Mouse (Mus musculus) small intestine, adult 2 months (tissue): ENCODE results near the gene Acoxl. TPM values are rescaled to one million over a fixed set of nuclear protein-coding genes. Genes with fewer than 3 reads are reported as not detected.

ENCODE experiments used
- H3K27ac ChIP-seq: fragments of 200-500 bp; 2 replicates; pipeline ENCODE4 v1.5.1; 2012; ENCODE audit warnings: low read depth, low read length, control low read depth, inconsistent platforms; ENCODE audit not compliant: insufficient read depth
- H3K27me3 ChIP-seq: fragments of 200-500 bp; 2 replicates; pipeline ENCODE4 v1.6.1; 2012; ENCODE audit warnings: mild to moderate bottlenecking, moderate library complexity, low read length, inconsistent platforms; ENCODE audit not compliant: control insufficient read depth, insufficient read depth
- H3K36me3 ChIP-seq: fragments of 200-500 bp; 2 replicates; pipeline ENCODE4 v1.6.1; 2012; ENCODE audit warnings: mild to moderate bottlenecking, low read length, control low read depth, inconsistent platforms; ENCODE audit not compliant: control insufficient read depth, insufficient read depth
- H3K4me1 ChIP-seq: fragments of 200-500 bp; 2 replicates; pipeline ENCODE4 v1.6.1; 2012; ENCODE audit warnings: low read length, inconsistent platforms, mixed read lengths; ENCODE audit not compliant: control insufficient read depth, insufficient read depth, insufficient read length
- H3K4me3 ChIP-seq: fragments of 200-500 bp; 2 replicates; pipeline ENCODE4 v1.5.1; 2012; ENCODE audit warnings: low read depth, mild to moderate bottlenecking, control low read depth, inconsistent platforms, low read length, moderate library complexity
- CTCF ChIP-seq: fragments of 200-500 bp; IDR thresholded peaks from 2 replicates; pipeline ENCODE4 v1.5.1; 2012; ENCODE audit warnings: low read depth, mild to moderate bottlenecking, control low read depth, inconsistent platforms, low read length, moderate library complexity, mixed read lengths; ENCODE audit not compliant: insufficient replicate concordance, insufficient read length; ENCODE audit errors: extremely low read depth
- POLR2A ChIP-seq: fragments of 200-500 bp; IDR thresholded peaks from 2 replicates; pipeline ENCODE4 v1.6.1; 2012; ENCODE audit warnings: low read depth, mild to moderate bottlenecking, control low read depth, inconsistent platforms, low read length, moderate library complexity
- WGBS: fragments of 180-500 bp; shearing (Covaris S2); methylation state at CpG from one replicate; pipeline ENCODE4 v1.1.7; 2018; 5-methylcytosine and 5-hydroxymethylcytosine counted together
- polyA plus RNA-seq: library from polyadenylated mRNA; depleted of rRNA; stranded (reverse); fragments of >200 nt; gene quantifications from 2 replicates; pipeline ENCODE4 v1.2.3, GENCODE M21; 2012

Acoxl gene
- polyA plus RNA-seq, 1 experiment, result 0.23 TPM

GRCm38 (mm10) chr2:128034066-128034665 is 195.5 kb downstream of the Acoxl start:
- 89% methylated on average over 9 of the region's 9 CpGs for WGBS
- H3K27me3 ChIP-seq, result no peaks in the 10 kb centered on the region
- no peak for TF ChIP-seq POLR2A
- TF ChIP-seq CTCF, result no peak
- H3K4me1 ChIP-seq, result no peaks in the 10 kb centered on the region
- no peaks in the 10 kb centered on the region for H3K36me3 ChIP-seq
- no peak overlapping the region for H3K4me3 ChIP-seq
- no peak overlapping the region for H3K27ac ChIP-seq

- WGBS, result 83% methylated on average over 5 of the region's 5 CpGs
- Histone ChIP-seq H3K27ac (no peak overlapping the region), H3K4me1 (no peaks in the 10 kb centered on the region; the same call in 1 of the 2 replicates), H3K36me3 (no peaks in the 10 kb centered on the region), H3K4me3 (no peak overlapping the region), H3K27me3 (no peaks in the 10 kb centered on the region)
- no peak for TF ChIP-seq POLR2A
- TF ChIP-seq CTCF, result no peak
Observed at GRCm38 (mm10) chr2:128038259-128038890, 199.7 kb downstream of the Acoxl start.

DNA sequence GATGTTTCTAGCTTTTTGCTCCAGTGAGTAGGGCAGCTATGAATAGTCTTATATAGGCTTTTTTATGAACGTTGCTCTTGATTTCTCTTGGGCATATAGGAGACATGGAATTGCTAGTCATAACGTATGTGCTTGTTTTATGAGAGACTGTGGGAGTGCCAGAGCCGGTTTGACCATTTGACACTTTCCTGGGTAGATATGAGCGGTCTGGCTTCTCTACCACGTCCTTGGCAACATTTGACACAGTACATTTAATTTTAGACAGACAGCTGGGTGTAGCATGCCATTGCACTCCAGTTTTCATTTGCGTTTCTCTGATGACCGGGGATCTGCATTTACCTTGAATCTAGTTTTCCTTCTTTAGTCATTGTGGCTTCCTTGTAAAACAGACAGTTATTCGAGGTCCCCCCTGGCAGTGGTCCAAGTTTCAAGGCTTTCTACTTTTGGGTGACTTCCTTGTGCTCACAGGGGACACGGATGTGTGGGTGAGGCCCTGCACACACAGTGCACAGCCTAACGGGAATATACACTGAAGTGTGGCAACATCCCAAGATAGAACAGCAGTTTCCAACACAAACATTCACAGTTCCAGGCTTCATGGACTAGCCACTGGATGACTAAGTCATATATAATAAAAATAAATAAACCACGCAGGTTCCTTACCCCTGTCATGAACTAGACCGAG is 202.5 kb downstream of the Acoxl start:
- H3K27me3 ChIP-seq, result no peaks in the 10 kb centered on the region
- H3K36me3 ChIP-seq, result no peaks in the 10 kb centered on the region
- H3K4me3 ChIP-seq, result no peak overlapping the region
- no peak overlapping the region for H3K27ac ChIP-seq
- no peaks in the 10 kb centered on the region; the same call in 1 of the 2 replicates for H3K4me1 ChIP-seq
- WGBS, result 24% methylated on average over 12 of the region's 12 CpGs
- TF ChIP-seq CTCF (no peak), POLR2A (no peak)

DNA sequence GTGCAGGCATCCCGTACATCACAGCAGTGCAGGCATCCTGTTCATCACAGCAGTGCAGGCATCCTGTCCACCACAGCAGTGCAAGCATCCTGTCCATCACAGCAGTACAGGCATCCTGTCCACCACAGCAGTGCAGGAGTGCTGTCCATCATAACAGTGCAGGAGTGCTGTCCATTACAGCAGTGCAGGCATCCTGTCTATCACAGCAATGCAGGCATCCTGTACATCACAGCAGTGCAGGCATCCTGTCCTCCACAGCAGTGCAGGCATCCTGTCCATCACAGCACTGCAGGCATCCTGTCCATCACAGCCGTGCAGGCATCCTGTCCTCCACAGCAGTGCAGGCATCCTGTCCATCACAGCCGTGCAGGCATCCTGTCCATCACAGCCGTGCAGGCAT is 207.8 kb downstream of the Acoxl start:
- Histone ChIP-seq H3K27me3 (no peaks in the 10 kb centered on the region), H3K27ac (no peak overlapping the region), H3K4me3 (no peak overlapping the region), H3K4me1 (no peaks in the 10 kb centered on the region), H3K36me3 (no peaks in the 10 kb centered on the region)
- 57% methylated on average over 4 of the region's 4 CpGs for WGBS
- TF ChIP-seq POLR2A (no peak), CTCF (no peak)

DNA sequence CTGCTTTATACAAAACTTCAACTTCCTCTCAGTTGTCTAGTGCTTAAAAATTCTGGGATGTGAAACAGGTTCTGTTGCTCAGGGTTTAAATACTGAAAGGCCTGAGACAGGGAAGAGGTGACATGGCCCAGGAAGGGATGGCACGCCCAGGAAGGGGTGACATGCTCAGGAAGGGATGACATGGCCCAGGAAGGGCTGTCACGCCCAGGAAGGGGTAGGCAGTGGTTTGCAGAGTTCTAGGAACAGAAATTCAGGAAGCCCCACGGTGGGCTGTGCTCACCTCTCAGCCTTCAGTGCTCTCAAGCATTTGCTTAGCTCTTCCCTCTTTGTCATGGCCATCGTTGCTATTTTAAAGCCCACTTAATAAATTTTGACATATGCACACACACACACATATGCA is 216.2 kb downstream of the Acoxl start:
- Histone ChIP-seq H3K27ac (no peak overlapping the region), H3K4me1 (no peaks in the 10 kb centered on the region), H3K27me3 (no peaks in the 10 kb centered on the region), H3K36me3 (no peaks in the 10 kb centered on the region), H3K4me3 (no peak overlapping the region)
- no peak for TF ChIP-seq POLR2A
- no peak for TF ChIP-seq CTCF
- WGBS, result 70% methylated on average over 4 of the region's 4 CpGs

DNA sequence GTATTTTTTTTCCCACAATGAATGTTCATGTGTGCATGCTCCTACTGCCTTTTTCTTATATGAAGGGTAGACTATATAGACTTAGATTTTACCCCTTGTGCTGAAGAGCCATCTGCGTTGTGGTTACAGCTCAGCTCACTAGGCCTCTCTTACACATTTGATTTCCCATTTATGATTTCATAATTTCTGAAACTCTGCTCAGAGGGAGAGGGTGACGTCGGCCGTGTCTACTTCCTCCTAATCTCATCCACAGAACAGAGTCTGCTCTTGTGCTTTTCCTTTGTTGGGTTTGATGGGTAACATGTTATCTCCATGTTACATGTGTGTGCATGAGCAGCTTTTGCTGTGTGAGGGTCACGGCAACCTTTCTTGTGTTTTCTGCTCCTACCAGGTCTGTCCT is 219.2 kb downstream of the Acoxl start:
- no peak for TF ChIP-seq CTCF
- TF ChIP-seq POLR2A, result no peak
- Histone ChIP-seq H3K27me3 (no peaks in the 10 kb centered on the region), H3K36me3 (no peaks in the 10 kb centered on the region), H3K27ac (no peak overlapping the region), H3K4me1 (peaks cover 2% of the 10 kb centered on the region; the same call in 1 of the 2 replicates), H3K4me3 (no peak overlapping the region)
- 84% methylated on average over 5 of the region's 5 CpGs for WGBS

- 39% methylated on average over 1 of the region's 1 CpGs for WGBS
- Histone ChIP-seq H3K36me3 (no peaks in the 10 kb centered on the region), H3K27ac (no peak overlapping the region), H3K27me3 (no peaks in the 10 kb centered on the region), H3K4me3 (no peak overlapping the region), H3K4me1 (peaks cover 2% of the 10 kb centered on the region; the same call in 1 of the 2 replicates)
- TF ChIP-seq POLR2A (no peak), CTCF (no peak)
Observed at GRCm38 (mm10) chr2:128058627-128059026, 220.0 kb downstream of the Acoxl start.
